Mouse (Mus musculus) heart, postnatal 0 days (tissue): ENCODE data around the gene Ripor3.

ENCODE experiments used
- CTCF ChIP-seq: IDR thresholded peaks from 2 replicates; pipeline ENCODE4 v1.5.1; 2016; ENCODE audit warnings: antibody characterized with exemption, control low read depth, low read depth
- EP300 ChIP-seq: IDR thresholded peaks from 2 replicates; pipeline ENCODE4 v1.6.1; 2016; ENCODE audit warnings: antibody characterized with exemption, low read depth

DNA sequence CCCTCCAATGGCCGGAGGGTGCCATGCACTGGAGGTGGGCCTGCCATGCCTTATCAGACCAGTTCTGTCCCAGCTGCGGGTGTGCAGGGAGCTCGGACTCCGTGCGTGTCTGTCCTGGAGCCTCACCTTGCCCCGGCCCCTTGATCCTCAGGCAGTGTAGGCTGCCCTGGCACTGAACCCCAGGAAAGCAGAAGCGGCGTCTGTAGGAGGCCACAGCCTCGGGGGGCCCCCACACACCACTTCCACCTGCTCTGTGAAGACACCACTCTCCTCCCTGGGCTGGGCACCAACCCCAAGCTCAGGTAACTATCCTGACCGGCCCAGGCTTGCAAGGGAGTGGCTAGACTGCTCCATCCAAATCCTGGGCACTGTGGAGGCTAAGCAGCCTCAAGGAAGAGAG is 30.0 kb downstream of the Ripor3 start:
- TF ChIP-seq CTCF (no peak), EP300 (no peak)
